Mouse (Mus musculus) ovary, postnatal 36 days (tissue): Measurements from ENCODE around the gene Lce1a2.
"Not testable (repeated sequence)": the region's sequence is repeated elsewhere in the genome, so short reads cannot be mapped to it uniquely, and the experiment has no call there.

Source experiments
- DNase-seq: peaks from one replicate; pipeline ENCODE4 v3.0.0; 2022; ENCODE audit warnings: low spot score, mixed read lengths

Lce1a2 gene

DNA sequence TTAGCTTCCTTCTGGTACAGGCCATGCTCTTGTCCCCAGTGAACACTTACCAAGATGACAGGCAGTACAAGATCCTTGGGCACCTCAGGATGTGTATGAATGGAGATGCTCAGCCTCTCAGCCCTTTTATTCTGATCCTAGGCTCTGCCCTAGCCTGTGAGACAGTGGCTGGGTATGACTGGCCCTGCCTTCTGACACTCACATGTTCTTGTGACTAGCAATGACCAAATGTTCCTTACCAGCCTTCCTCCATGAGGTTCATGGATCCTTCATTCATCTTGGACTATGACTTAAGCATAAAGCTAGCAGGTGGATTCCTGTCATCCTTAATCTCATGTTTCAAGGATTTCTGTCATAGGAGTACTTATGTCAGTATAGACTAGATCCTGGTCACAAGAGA lies at the start of gene Lce1a2:
TSS of gene Lce1a2 (minus strand) at position 101 of the 400 bp plus-strand sequence.
- DNase-seq: no peak

DNA sequence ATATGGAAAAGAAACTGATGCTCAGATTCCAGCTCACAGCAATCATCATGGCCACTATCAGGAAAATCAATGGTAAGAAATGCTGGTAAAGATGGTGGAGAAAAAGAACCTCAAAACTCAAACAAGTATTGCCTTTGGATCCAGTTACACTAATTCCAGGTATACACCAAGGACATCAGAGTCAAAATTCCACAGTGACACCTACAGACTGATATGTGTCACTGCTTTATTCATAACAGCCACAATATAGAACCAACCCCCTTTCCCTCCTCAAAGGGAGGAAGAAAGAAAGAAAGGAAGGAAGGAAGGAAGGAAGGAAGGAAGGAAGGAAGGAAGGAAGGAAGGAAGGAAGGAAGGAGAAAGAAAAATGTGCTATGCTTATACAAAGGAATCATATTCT lies 45.0 kb upstream of the Lce1a2 start:
- no peak for DNase-seq

DNA sequence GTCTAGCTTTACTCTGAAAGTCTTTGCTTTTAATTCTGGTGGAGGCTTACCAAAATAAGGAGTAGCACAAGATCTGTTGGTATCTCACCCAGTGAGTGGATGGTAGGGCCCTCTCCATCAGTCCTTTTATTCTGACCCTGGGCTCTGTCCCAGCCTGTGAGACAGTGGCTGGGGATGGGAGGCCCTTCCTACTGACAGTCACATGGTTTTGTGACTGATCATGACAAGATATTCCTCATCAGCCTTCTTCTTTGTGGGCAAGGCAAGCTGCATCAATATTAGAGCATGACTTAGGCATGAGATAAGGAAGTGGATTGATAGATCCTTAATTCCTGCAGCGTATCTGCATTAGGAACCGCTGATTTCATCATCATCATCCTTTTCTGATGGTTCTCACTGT lies 38.9 kb upstream of the Lce1a2 start, which contains the start of gene Lce1e:
TSS of gene Lce1e (minus strand) at position 101 of the 400 bp plus-strand sequence.
- no peak for DNase-seq

DNA sequence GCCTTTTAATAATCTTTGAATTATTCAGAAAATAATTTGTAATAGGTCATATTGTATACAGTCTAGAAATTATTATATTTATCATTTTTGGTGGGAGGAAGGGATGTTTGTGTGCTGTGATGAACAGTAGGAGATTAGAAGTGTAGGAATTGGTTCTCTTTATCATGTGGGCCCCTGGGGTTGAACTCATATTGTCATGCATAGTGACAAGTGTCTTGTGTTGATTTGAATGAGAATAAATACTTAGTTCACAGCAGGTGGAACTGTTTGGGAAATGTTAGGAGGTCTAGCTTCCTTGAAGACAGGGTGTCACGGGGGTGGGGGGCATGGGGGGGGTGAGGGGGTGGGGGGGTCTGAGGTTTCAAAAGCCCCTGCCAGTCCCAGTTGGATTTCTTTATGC lies 24.5 kb upstream of the Lce1a2 start:
- DNase-seq: no peak

DNA sequence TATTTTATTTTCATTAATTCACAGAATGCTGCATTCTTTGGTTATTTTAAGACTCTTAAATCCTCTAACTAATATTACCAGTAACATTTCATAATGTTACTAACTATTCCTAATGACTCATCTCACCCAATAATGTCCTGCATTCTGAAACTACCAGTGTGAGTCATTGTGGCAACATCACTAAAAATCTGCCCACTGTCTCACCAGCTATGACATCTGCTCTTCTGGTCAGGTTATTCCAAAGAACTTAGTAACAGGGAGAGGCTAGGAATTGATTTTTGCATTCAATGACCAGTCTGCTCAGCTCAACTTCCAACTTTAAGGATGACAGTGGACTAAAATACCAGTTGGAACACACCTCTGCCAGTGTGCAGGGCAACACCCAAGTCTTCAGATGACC lies 21.6 kb upstream of the Lce1a2 start:
- DNase-seq: no peak

DNA sequence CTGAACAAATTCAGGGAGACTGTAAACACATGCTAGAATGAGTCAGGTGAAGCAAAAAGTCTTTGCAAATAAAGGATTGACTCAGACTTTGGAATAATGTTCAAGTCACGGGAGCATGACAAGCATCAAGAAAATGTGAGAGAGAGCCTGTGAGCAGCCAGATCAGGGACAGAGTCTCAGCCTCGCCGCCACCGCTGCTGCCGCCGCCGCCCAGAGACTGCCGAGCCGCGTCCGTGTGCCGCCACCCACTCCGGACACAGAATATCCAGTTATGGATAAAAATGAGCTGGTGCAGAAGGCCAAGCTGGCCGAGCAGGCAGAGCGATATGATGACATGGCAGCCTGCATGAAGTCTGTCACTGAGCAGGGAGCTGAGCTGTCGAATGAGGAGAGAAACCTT lies 19.0 kb upstream of the Lce1a2 start:
- not testable (repeated sequence) for DNase-seq

DNA sequence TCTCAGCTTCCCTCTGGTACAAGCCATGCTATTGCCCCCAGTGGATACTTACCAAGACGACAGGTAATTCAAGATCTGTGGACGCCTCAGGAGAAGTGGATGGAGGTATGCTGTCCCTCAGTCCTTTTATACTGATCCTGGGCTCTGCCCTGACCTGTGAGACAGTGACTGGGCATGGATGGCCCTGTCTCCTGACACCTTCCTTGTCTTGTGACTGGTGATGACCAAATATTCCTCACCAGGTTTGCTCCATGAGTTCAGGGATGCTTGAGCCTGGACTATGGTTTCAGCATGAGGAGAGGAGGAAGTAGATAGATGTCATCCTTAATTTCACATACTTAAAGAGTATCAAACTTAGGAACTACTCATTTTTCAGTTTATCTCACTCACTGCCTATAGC lies 17.0 kb upstream of the Lce1a2 start, which contains the start of gene Lce1d:
TSS of gene Lce1d (minus strand) at position 101 of the 400 bp plus-strand sequence.
- no peak for DNase-seq

DNA sequence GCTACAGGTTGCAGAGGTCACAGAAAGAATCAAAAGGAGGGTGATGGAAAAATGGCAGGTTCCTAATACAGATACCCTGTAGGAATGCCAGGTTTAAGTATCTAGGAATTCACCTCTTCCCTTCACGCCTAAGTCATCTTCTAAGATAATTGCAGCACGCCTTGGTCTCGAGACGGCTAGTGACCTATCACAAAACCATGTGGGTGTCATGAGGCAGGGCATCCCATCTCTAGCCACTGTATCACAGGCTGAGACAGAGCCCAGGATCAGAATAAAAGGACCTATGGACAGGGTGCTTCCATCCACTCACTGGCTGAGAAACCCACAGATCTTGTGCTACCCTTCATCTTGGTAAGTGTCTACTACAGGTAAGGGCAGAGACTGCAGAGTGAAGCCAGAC lies 8.8 kb upstream of the Lce1a2 start, which contains the start of gene Lce1c:
TSS of gene Lce1c (plus strand) at position 301 of the 400 bp plus-strand sequence.
- no peak for DNase-seq

DNA sequence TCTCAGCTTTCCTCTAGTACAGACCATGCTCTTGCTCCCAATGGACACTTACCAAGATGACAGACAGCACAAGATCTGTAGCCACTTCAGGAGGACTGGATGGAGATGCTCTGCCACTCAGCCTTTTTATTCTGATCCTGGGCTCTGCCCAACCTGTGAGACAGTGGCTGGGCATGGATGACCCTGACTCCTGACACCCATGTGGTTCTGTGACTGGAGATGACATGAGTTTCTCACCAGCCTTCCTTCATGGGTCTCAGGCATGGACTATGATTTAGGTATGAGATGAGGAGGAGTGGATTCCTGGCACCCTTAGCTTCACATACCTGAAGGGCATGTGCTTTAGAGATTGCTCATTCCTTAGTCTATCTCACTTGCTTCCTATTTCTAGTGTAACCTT lies 13.3 kb downstream of the Lce1a2 start, which contains the start of gene Lce1b:
TSS of gene Lce1b (minus strand) at position 101 of the 400 bp plus-strand sequence.
- DNase-seq: no peak

DNA sequence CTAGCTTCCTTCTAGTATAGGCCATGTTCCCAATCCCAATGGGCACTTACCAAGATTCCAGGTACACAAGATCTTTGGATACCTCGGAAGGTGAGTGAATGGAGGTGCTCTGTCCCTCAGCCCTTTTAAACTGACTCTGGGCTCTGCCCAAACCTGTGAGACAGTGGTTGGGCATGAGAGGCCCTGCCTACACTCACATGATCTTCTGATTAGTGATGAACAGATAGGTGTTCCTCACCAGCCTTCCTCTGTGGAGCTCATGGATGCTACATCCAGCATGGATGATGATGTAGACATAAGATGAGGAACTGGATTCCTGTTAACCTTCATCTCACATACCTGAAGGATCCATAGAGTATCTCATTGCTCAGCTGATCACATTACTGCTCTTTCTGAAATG lies 21.9 kb downstream of the Lce1a2 start, which contains the start of gene Lce1a1:
TSS of gene Lce1a1 (minus strand) at position 101 of the 400 bp plus-strand sequence.
- DNase-seq: no peak

DNA sequence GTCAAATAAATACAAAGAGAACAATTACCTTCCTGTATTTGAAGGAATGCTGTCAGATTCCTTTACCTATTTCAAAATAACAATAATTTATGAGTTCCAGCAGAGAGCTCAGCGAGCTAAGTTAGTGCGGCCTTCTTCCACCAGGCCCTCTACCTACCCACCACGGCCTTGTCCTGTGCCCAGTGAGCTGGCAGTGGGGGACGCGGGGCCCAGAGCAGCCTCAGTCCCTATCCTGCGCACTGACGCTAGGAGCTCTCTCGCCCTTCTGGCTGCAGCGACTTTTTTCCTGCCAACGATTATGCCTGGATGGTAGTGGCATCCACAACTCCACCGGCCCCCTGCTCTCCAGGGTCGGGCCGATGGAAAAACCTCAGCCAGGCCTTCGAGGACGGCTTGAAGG lies 30.3 kb downstream of the Lce1a2 start:
- DNase-seq: no peak

DNA sequence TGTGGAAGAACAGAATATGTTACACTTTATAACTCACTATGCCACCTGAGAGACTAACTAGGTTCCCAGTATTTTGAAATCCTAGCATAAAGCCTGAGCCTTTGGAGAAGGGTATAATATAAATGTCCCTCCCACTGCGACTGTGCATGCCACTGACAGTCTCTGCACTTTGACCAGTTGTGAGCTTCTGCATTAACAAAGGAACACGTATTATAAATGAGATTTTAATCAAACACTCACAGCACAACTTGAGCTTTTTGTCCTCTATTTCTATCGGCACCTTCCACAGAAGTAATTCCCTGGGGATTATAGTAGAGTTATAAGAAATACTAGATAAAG lies 31.5 kb downstream of the Lce1a2 start:
- DNase-seq: no peak

DNA sequence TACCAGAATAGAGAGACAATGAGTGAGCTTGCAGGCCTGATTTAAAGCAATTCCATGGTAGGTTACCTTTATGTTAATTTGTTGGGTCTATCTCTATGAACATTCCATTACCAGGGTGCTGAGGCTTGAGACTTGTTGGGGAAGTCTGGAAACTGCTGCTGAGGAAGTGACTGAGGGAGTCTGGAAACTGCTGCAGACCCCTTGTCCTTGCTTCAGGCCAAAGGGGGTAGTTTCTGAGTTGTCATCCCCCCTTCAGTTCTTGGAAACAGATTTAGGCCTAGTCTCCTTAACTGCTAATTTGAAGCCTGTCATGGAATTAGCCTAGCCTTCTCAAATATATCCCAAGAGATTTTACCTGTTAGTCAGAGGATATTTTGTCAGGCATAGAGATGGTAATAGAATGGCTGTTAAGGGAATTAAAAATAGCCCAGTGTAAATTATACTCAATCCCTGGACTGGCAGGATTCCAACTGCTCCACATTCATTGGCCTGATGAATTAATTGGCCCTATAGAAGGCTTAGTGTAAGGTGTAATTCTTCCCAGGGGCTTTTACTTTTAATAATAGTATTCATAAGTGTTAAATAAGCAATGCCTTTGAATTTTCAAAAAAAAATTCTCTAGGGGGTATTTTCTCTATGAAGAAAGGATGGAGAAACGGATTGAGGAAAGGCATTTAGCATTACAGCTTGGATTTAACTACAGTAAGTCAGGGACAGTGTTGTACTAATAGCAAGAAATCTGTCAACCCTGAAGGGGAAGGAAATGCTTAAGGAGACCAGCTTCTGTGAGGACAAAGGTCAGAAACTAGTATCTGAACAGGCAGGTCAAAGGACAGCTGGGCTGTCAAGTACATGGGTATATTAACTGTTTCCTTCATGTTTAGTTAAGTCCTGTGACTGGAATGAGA lies 32.1 kb downstream of the Lce1a2 start:
- DNase-seq: no peak

DNA sequence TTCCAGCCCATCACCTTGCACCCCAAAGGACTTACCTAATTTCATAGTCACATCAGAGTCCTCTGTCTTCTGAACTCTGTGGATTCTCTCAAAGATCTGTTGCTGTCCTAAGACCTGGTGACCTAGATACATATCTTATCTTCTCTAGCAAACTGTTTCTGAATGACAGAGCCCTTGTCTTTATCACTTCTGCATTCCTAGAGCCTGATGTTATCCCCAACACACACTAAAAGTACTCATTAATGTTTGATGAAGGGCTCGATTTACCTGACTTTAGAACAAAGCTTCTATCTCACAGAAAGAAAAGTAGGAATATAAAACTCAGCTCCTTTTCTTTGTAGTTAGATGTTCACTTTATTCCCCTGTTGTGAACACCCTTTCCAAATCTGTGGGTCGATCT lies 48.6 kb downstream of the Lce1a2 start, which contains the start of gene Lce6a:
TSS of gene Lce6a (minus strand) at position 101 of the 400 bp plus-strand sequence.
- no peak for DNase-seq
